Mouse (Mus musculus) thymus, adult 2 months (tissue): ENCODE data around the gene Tusc2. TPM values are rescaled to one million over a fixed set of nuclear protein-coding genes. Genes with fewer than 3 reads are reported as not detected.

Experiments
- DNase-seq: peaks from one replicate; pipeline ENCODE4 v3.0.0; 2021
- H3K27ac ChIP-seq: fragments of 200-500 bp; 2 replicates; pipeline ENCODE4 v1.5.1; 2012; ENCODE audit warnings: low read length, control low read depth; ENCODE audit not compliant: control insufficient read depth, insufficient read depth
- H3K27me3 ChIP-seq: fragments of 200-500 bp; 2 replicates; pipeline ENCODE4 v1.6.1; 2012; ENCODE audit warnings: mild to moderate bottlenecking, low read length, moderate library complexity, mixed read lengths; ENCODE audit not compliant: control insufficient read depth, insufficient read depth
- H3K36me3 ChIP-seq: fragments of 200-500 bp; 2 replicates; pipeline ENCODE4 v1.6.1; 2012; ENCODE audit warnings: mild to moderate bottlenecking, low read length, moderate library complexity; ENCODE audit not compliant: control insufficient read depth, insufficient read depth
- H3K4me1 ChIP-seq: fragments of 200-500 bp; replicated peaks from 2 replicates; pipeline ENCODE4 v1.6.1; 2012; ENCODE audit warnings: low read length; ENCODE audit not compliant: control insufficient read depth, insufficient read depth
- H3K4me3 ChIP-seq: fragments of 200-500 bp; 2 replicates; pipeline ENCODE4 v1.5.1; 2012; ENCODE audit warnings: mild to moderate bottlenecking, low read length, control low read depth, moderate library complexity; ENCODE audit not compliant: control insufficient read depth, insufficient read depth
- CTCF ChIP-seq: fragments of 200-500 bp; IDR thresholded peaks from 2 replicates; pipeline ENCODE4 v1.5.1; 2012; ENCODE audit warnings: mild to moderate bottlenecking, control low read depth, low read length, moderate library complexity, borderline replicate concordance; ENCODE audit not compliant: control insufficient read depth, poor library complexity, insufficient read depth; ENCODE audit errors: extremely low read depth
- POLR2A ChIP-seq: fragments of 200-500 bp; IDR thresholded peaks from 2 replicates; pipeline ENCODE4 v1.6.1; 2012; ENCODE audit warnings: mild to moderate bottlenecking, low read length, control low read depth, moderate library complexity; ENCODE audit not compliant: control insufficient read depth, poor library complexity, insufficient read depth; ENCODE audit errors: extremely low read depth
- WGBS: fragments of 180-500 bp; shearing (Covaris S2); methylation state at CpG from one replicate; pipeline ENCODE4 v1.1.7; 2018; 5-methylcytosine and 5-hydroxymethylcytosine counted together
- polyA plus RNA-seq: library from polyadenylated mRNA; depleted of rRNA; stranded (reverse); fragments of >200 nt; gene quantifications from 2 replicates; pipeline ENCODE4 v1.2.3, GENCODE M21; 2012

The Tusc2 gene
- polyA plus RNA-seq, 1 experiment, result 67.3 TPM

GRCm38 (mm10) chr9:107549297-107550074, 13.6 kb upstream of the Tusc2 start:
- H3K27me3 ChIP-seq, result no peaks in the 10 kb centered on the region
- no peak overlapping the region for H3K27ac ChIP-seq
- no peaks in the 10 kb centered on the region for H3K36me3 ChIP-seq
- H3K4me1 ChIP-seq, result peaks cover 59% of the 10 kb centered on the region
- no peak for DNase-seq
- TF ChIP-seq CTCF (no peak), POLR2A (no peak)
- WGBS, result 97% methylated on average over 20 of the region's 20 CpGs
- H3K4me3 ChIP-seq, result no peak overlapping the region

GRCm38 (mm10) chr9:107550491-107551116, 12.5 kb upstream of the Tusc2 start:
- H3K27ac ChIP-seq, result peak overlapping the region; percentile 70
- no peaks in the 10 kb centered on the region for H3K27me3 ChIP-seq
- no peak for TF ChIP-seq CTCF
- TF ChIP-seq POLR2A, result peak; percentile 13; the same call in 1 of the 2 replicates
- H3K36me3 ChIP-seq, result no peaks in the 10 kb centered on the region
- 61% methylated on average over 23 of the region's 23 CpGs for WGBS
- peaks cover 61% of the 10 kb centered on the region for H3K4me1 ChIP-seq
- no peak for DNase-seq
- H3K4me3 ChIP-seq, result peak overlapping the region; percentile 53

- H3K4me1 ChIP-seq, result peaks cover 58% of the 10 kb centered on the region
- H3K27me3 ChIP-seq, result no peaks in the 10 kb centered on the region
- TF ChIP-seq CTCF, result 0 out of 2 replicates have a peak, but pooled peaks have one; percentile 35
- TF ChIP-seq POLR2A, result no peak
- peak within 1 kb of the TSS; percentile 53 for H3K4me3 ChIP-seq
- H3K36me3 ChIP-seq, result no peaks in the 10 kb centered on the region
- H3K27ac ChIP-seq, result peak within 1 kb of the TSS; percentile 70
- DNase-seq, result peak; percentile 80
- WGBS, result 2% methylated on average over 63 of the region's 63 CpGs
These were observed 11.8 kb upstream of the Tusc2 start, which contains the start of gene Rassf1 for GRCm38 (mm10) chr9:107551117-107551889. TSS of gene Rassf1 (plus strand) at chr9:107551555.

GRCm38 (mm10) chr9:107551890-107552355, 11.1 kb upstream of the Tusc2 start:
- Histone ChIP-seq H3K4me3 (peak overlapping the region; percentile 53), H3K27me3 (no peaks in the 10 kb centered on the region), H3K36me3 (no peaks in the 10 kb centered on the region; the same call in 1 of the 2 replicates), H3K27ac (peak overlapping the region; percentile 28; the same call in 1 of the 2 replicates), H3K4me1 (peaks cover 57% of the 10 kb centered on the region)
- WGBS, result 45% methylated on average over 8 of the region's 8 CpGs
- TF ChIP-seq CTCF (no peak), POLR2A (no peak)
- no peak for DNase-seq

GRCm38 (mm10) chr9:107552690-107553393, 10.2 kb upstream of the Tusc2 start:
- no peaks in the 10 kb centered on the region for H3K27me3 ChIP-seq
- H3K36me3 ChIP-seq, result peaks cover 8% of the 10 kb centered on the region
- peaks cover 49% of the 10 kb centered on the region for H3K4me1 ChIP-seq
- H3K4me3 ChIP-seq, result no peak overlapping the region
- DNase-seq, result no peak
- TF ChIP-seq POLR2A (no peak), CTCF (no peak)
- H3K27ac ChIP-seq, result no peak overlapping the region
- WGBS, result 89% methylated on average over 5 of the region's 5 CpGs

GRCm38 (mm10) chr9:107553541-107554318, 9.3 kb upstream of the Tusc2 start:
- Histone ChIP-seq H3K36me3 (peaks cover 17% of the 10 kb centered on the region), H3K27ac (peak overlapping the region; percentile 75), H3K27me3 (no peaks in the 10 kb centered on the region), H3K4me3 (peak overlapping the region; percentile 71), H3K4me1 (peaks cover 49% of the 10 kb centered on the region)
- peak; percentile 59 for DNase-seq
- whole genome bisulfite sequencing, result 4% methylated on average over 37 of the region's 37 CpGs
- TF ChIP-seq POLR2A, result no peak
- TF ChIP-seq CTCF, result 0 out of 2 replicates have a peak, but pooled peaks have one; percentile 13
